Mouse (Mus musculus) testis, adult 2 months (tissue): ENCODE measurements around the gene Sez6l2.

Source experiments
- CTCF ChIP-seq: fragments of 200-500 bp; IDR thresholded peaks from 2 replicates; pipeline ENCODE4 v1.5.1; 2012; ENCODE audit warnings: low read depth, mild to moderate bottlenecking, inconsistent platforms, low read length, moderate library complexity; ENCODE audit not compliant: control insufficient read depth, insufficient read depth, insufficient replicate concordance
- POLR2A ChIP-seq: fragments of 200-500 bp; IDR thresholded peaks from 2 replicates; pipeline ENCODE4 v1.6.1; 2012; ENCODE audit warnings: low read depth, mild to moderate bottlenecking, inconsistent platforms, low read length, moderate library complexity; ENCODE audit not compliant: control insufficient read depth

- peak; percentile 42; the same call in 1 of the 2 replicates for TF ChIP-seq CTCF
- TF ChIP-seq POLR2A, result no peak
These were observed 36.0 kb downstream of the Sez6l2 start for GRCm38 (mm10) chr7:126986319-126986718.
